Mouse (Mus musculus) frontal cortex, adult (tissue): ENCODE data around the gene Rassf2.

Source experiments
- ATAC-seq: cut with Nextera tagmentation; 2 replicates; pipeline ENCODE4 v1.9.2; 2017; ENCODE audit warnings: mild to moderate bottlenecking, moderate library complexity, mixed read lengths; ENCODE audit not compliant: low TSS enrichment

Rassf2 gene

GRCm38 (mm10) chr2:131954835-131955234 is 75.2 kb downstream of the Rassf2 start:
- ATAC-seq, result no peak

GRCm38 (mm10) chr2:131953711-131954110 is 76.3 kb downstream of the Rassf2 start:
- no peak for ATAC-seq

- 0 out of 2 replicates have a peak, but pooled peaks have one; percentile 29 for ATAC-seq
Measured at GRCm38 (mm10) chr2:131952961-131953538, 77.0 kb downstream of the Rassf2 start.

GRCm38 (mm10) chr2:131952456-131952855 is 77.6 kb downstream of the Rassf2 start:
- no peak for ATAC-seq

- no peak for ATAC-seq
Measured at GRCm38 (mm10) chr2:131950598-131951095, 79.4 kb downstream of the Rassf2 start, which contains the start of gene Prnd. Prnd (plus strand) TSS chr2:131950861.

- ATAC-seq, result peak; percentile 51; the same call in 1 of the 2 replicates
Measured at GRCm38 (mm10) chr2:131949767-131950597, 80.1 kb downstream of the Rassf2 start.

- ATAC-seq, result no peak
Measured at GRCm38 (mm10) chr2:131948916-131949639, 81.0 kb downstream of the Rassf2 start.

GRCm38 (mm10) chr2:131948156-131948555 is 81.9 kb downstream of the Rassf2 start:
- no peak for ATAC-seq

- ATAC-seq, result no peak
Measured at GRCm38 (mm10) chr2:131946351-131946750, 83.7 kb downstream of the Rassf2 start.

GRCm38 (mm10) chr2:131945765-131946164 is 84.3 kb downstream of the Rassf2 start:
- no peak for ATAC-seq

- ATAC-seq, result no peak
Measured at GRCm38 (mm10) chr2:131945225-131945624, 84.8 kb downstream of the Rassf2 start.

GRCm38 (mm10) chr2:131944370-131944769 is 85.7 kb downstream of the Rassf2 start:
- ATAC-seq, result no peak

- no peak for ATAC-seq
Measured at GRCm38 (mm10) chr2:131941501-131941900, 88.6 kb downstream of the Rassf2 start.

GRCm38 (mm10) chr2:131940506-131940905 is 89.6 kb downstream of the Rassf2 start:
- no peak for ATAC-seq
